Mouse (Mus musculus) liver, postnatal 0 days (tissue): ENCODE data around the gene Ero1lb.
"Not testable (repeated sequence)": the region's sequence is repeated elsewhere in the genome, so short reads cannot be mapped to it uniquely, and the experiment has no call there.

ENCODE experiments used
- CTCF ChIP-seq: sonication (generic); IDR thresholded peaks from 2 replicates; pipeline ENCODE4 v1.5.1; 2016; ENCODE audit warnings: antibody characterized with exemption, low read depth
- EP300 ChIP-seq: IDR thresholded peaks from 2 replicates; pipeline ENCODE4 v1.6.1; 2016; ENCODE audit warnings: antibody characterized with exemption, low read depth, mild to moderate bottlenecking

DNA sequence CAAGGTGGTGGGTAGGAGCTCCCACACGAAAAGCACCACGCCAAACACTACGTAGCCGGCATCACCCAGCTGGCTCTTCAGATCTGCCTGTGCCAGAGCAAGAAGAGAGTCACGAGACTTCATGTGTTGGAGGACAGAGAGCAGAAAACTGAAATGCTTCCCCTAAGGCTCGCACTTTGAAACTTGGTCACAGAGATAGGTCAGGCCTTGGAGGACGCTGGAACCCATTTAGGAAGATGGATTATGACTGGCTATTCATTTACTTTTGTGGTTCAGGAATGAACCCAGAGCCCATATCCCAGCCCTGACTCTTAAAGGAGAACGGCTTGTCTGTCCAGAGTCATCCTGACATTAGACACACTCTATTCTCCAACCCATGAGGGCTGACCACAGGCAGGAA lies 54.1 kb downstream of the Ero1lb start:
- TF ChIP-seq CTCF, EP300: not testable (repeated sequence)
